Mouse (Mus musculus): ENCODE data around the gene Hoxa7.

- TF ChIP-seq CTCF (IDR thresholded peaks at IDR 0.05; ENCODE audit: borderline replicate concordance, extremely low read depth, insufficient read depth, insufficient read length), result no peak
- TF ChIP-seq POLR2A (IDR thresholded peaks at IDR 0.05; ENCODE audit: borderline replicate concordance, extremely low read depth, insufficient read depth, insufficient read length, poor library complexity, severe bottlenecking), result no peak
Measured at GRCm38 (mm10) chr6:52217895-52218642, 3.6 kb downstream of the Hoxa7 start.
